Mouse (Mus musculus): Measurements from ENCODE around the gene Slc6a5. TPM values are rescaled to one million over a fixed set of nuclear protein-coding genes. Genes with fewer than 3 reads are reported as not detected.
A peak's percentile ranks its signal among the peaks of the same experiment; 100 is the strongest.

Gene Slc6a5
- total RNA-seq, 4 experiments from 2014 or later, result 0.07 to 0.08 TPM; not detected in 2

- peak in 1 of 2 experiments; percentile 24 for DNase-seq (ENCODE audit: low spot score in 2 of 2)
Observed at GRCm38 (mm10) chr7:49975441-49976121, 65.6 kb downstream of the Slc6a5 start.

- DNase-seq (ENCODE audit: low spot score in 2 of 2), result no peak
Observed at GRCm38 (mm10) chr7:49981511-49982227, 71.7 kb downstream of the Slc6a5 start.

- no peak for DNase-seq (ENCODE audit: low spot score in 2 of 2)
Observed at GRCm38 (mm10) chr7:49984698-49985097, 74.8 kb downstream of the Slc6a5 start.

GRCm38 (mm10) chr7:49985947-49986346, 76.0 kb downstream of the Slc6a5 start:
- no peak for DNase-seq (ENCODE audit: low spot score in 2 of 2)

- no peak for DNase-seq (ENCODE audit: low spot score in 2 of 2)
Observed at GRCm38 (mm10) chr7:49999321-49999720, 89.4 kb downstream of the Slc6a5 start.

GRCm38 (mm10) chr7:50005268-50005667, 95.3 kb downstream of the Slc6a5 start:
- DNase-seq (ENCODE audit: low spot score in 2 of 2), result no peak

Other genes starting within 250 kb of the Slc6a5 start
- gene Htatip2, start 151.0 kb upstream of the Slc6a5 start, total RNA-seq (2022), result 10 to 100 TPM; 10.9 to 14.8 (median 13.7) TPM
- gene Prmt3, start 131.8 kb upstream of the Slc6a5 start, total RNA-seq (2022), result 10 to 100 TPM; 33.1 to 41.9 (median 33.6) TPM
- gene Nell1, start 64.7 kb downstream of the Slc6a5 start, total RNA-seq (2022), result 10 to 100 TPM; 49.8 to 55.3 (median 51.8) TPM

All from layer of hippocampus, adult 8-10 months (tissue).